Mouse (Mus musculus) macrophage (primary cell): ENCODE results near the gene Usp24. TPM values are rescaled to one million over a fixed set of nuclear protein-coding genes. Genes with fewer than 3 reads are reported as not detected.

Experiments used
- H3K27ac ChIP-seq: fragments of 350-480 bp; formaldehyde crosslinking; 2 replicates; pipeline ENCODE4 v1.9.0; 2021
- H3K36me3 ChIP-seq: fragments of 350-480 bp; formaldehyde crosslinking; 2 replicates; pipeline ENCODE4 v1.9.0; 2021; ENCODE audit errors: inconsistent target
- H3K4me3 ChIP-seq: fragments of 350-480 bp; formaldehyde crosslinking; 2 replicates; pipeline ENCODE4 v1.9.0; 2021; ENCODE audit errors: inconsistent target
- H3K79me2 ChIP-seq: fragments of 350-480 bp; formaldehyde crosslinking; 2 replicates; pipeline ENCODE4 v1.9.0; 2021; ENCODE audit errors: inconsistent target
- WGBS: methylation state at CpG from one replicate; pipeline ENCODE4 v1.1.7; 2026; ENCODE audit warnings: inconsistent platforms; ENCODE audit not compliant: missing documents; 5-methylcytosine and 5-hydroxymethylcytosine counted together
- polyA plus RNA-seq: library from polyadenylated mRNA; stranded (reverse); fragments of 250-400 nt; gene quantifications from 3 replicates; pipeline ENCODE4 v1.2.4, GENCODE M21; 2018; ENCODE audit warnings: inconsistent platforms

Usp24 gene
- polyA plus RNA-seq, 1 experiment from 2014 or later: 18.5 TPM

- 86% methylated on average over 13 of the region's 13 CpGs for WGBS
- Histone ChIP-seq H3K79me2 (no peaks in the 10 kb centered on the region), H3K27ac (no peak overlapping the region), H3K36me3 (no peaks in the 10 kb centered on the region), H3K4me3 (no peak overlapping the region)
These were observed 151.6 kb downstream of the Usp24 start for GRCm38 (mm10) chr4:106467420-106468110.

- WGBS: 64% methylated on average over 5 of the region's 5 CpGs
- no peaks in the 10 kb centered on the region for H3K79me2 ChIP-seq
- H3K4me3 ChIP-seq: no peak overlapping the region
These were observed 154.9 kb downstream of the Usp24 start for GRCm38 (mm10) chr4:106470921-106471320.

GRCm38 (mm10) chr4:106472335-106472734, 156.3 kb downstream of the Usp24 start:
- H3K36me3 ChIP-seq: no peaks in the 10 kb centered on the region
- H3K79me2 ChIP-seq: no peaks in the 10 kb centered on the region
- H3K4me3 ChIP-seq: no peak overlapping the region
- H3K27ac ChIP-seq: no peak overlapping the region
- 9% methylated on average over 3 of the region's 3 CpGs for WGBS

More at GRCm38 (mm10) chr4:106470921-106471320, 154.9 kb downstream of the Usp24 start:
- Histone ChIP-seq H3K36me3 (no peaks in the 10 kb centered on the region), H3K27ac (no peak overlapping the region)

DNA sequence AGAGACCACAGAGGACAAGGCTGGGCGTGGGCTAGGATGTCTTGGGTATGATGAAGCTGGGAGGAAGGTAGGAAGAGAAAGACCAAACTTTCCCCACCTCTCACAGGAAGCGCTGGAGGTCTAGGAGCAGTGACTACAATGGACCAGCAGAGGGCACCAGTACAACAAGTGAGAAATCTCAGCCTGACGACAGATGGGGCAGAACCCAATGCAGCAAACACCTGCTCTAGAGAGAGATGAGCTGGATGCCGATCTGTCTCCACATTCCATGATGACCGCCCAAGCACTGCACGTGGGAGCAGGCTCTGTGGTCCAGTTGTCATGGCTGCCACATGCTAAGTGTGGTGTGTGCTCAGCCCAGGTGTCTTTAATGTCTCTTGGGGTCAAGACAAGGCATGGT, 158.2 kb downstream of the Usp24 start:
- H3K36me3 ChIP-seq: no peaks in the 10 kb centered on the region

DNA sequence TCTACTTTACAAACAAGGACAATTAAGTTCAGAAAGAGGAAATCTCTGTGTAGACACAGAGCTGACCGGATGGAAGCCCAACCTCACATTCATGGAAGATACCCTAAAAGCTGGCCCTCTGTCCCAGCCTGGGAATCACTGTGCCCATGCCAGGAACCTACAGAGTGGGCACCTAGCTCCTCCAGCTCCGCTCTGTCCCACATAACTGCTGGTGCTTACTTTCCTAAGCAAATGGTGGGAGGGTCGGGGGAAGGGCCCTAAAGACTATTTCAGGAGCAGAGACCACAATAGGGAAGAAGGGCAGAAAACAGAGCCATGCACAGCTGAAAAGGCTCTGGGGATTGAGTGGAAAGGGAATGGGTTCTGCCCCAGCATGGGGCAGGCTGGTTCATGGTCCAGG, 164.5 kb downstream of the Usp24 start:
- H3K36me3 ChIP-seq: no peaks in the 10 kb centered on the region
- WGBS: 66% methylated on average over 3 of the region's 3 CpGs
- no peak overlapping the region for H3K4me3 ChIP-seq

More for the DNA sequence above, 158.2 kb downstream of the Usp24 start:
- WGBS: 7% methylated on average over 6 of the region's 6 CpGs
- H3K79me2 ChIP-seq: no peaks in the 10 kb centered on the region
- no peak overlapping the region for H3K4me3 ChIP-seq
- no peak overlapping the region for H3K27ac ChIP-seq

GRCm38 (mm10) chr4:106483215-106483727, 167.3 kb downstream of the Usp24 start:
- Histone ChIP-seq H3K27ac (no peak overlapping the region), H3K36me3 (no peaks in the 10 kb centered on the region), H3K79me2 (no peaks in the 10 kb centered on the region), H3K4me3 (no peak overlapping the region)
- WGBS: 70% methylated on average over 7 of the region's 7 CpGs

More for the DNA sequence above, 164.5 kb downstream of the Usp24 start:
- Histone ChIP-seq H3K27ac (no peak overlapping the region), H3K79me2 (no peaks in the 10 kb centered on the region)

- Histone ChIP-seq H3K27ac (no peak overlapping the region), H3K4me3 (no peak overlapping the region), H3K79me2 (no peaks in the 10 kb centered on the region), H3K36me3 (no peaks in the 10 kb centered on the region)
- 87% methylated on average over 1 of the region's 1 CpGs for WGBS
These were observed 167.8 kb downstream of the Usp24 start for GRCm38 (mm10) chr4:106483831-106484230.

- Histone ChIP-seq H3K27ac (no peak overlapping the region), H3K4me3 (no peak overlapping the region), H3K36me3 (no peaks in the 10 kb centered on the region), H3K79me2 (no peaks in the 10 kb centered on the region)
- 78% methylated on average over 4 of the region's 4 CpGs for WGBS
These were observed 174.6 kb downstream of the Usp24 start for GRCm38 (mm10) chr4:106490620-106491019.

Other genes starting within 250 kb of the Usp24 start
- gene Pcsk9, start 148.1 kb downstream of the Usp24 start, polyA plus RNA-seq: not detected in 3 replicates
- not detected in 3 replicates for gene Bsnd, start 176.1 kb downstream of the Usp24 start, polyA plus RNA-seq
- 8.3 to 57.3 TPM (median 30.5 TPM) in 3 replicates for gene Dhcr24, start 244.8 kb downstream of the Usp24 start, polyA plus RNA-seq